Mouse (Mus musculus) bone marrow, adult 2 months (tissue): ENCODE measurements around the gene Uspl1.

Source experiments
- CTCF ChIP-seq: fragments of 200-500 bp; IDR thresholded peaks from 2 replicates; pipeline ENCODE4 v1.5.1; 2011; ENCODE audit warnings: low read length, control low read depth; ENCODE audit not compliant: control insufficient read depth, insufficient read depth
- POLR2A ChIP-seq: fragments of 200-500 bp; IDR thresholded peaks from 2 replicates; pipeline ENCODE4 v1.6.1; 2011; ENCODE audit warnings: low read depth, mild to moderate bottlenecking, control low read depth, low read length, borderline replicate concordance; ENCODE audit not compliant: control insufficient read depth

DNA sequence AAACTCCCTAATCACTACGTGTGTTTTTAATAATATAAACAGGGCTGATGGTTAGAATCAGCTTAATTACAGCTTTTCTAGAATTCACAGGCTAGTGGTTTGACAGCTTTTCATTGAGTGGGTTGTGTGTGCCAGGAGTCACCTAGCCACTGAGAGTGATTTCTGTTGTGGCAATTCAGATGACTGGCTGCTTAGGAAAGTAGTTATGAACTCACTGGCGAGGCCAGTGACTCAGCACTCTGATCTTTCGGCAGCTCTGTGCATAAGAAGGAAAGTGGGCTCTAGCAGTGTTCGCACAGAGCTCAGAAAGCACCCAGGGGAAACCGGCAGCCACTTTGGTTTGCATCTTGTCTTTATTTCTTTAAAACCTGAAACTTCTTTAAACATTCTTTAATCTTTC lies 18.8 kb downstream of the Uspl1 start:
- TF ChIP-seq CTCF (no peak), POLR2A (no peak)
